Mouse (Mus musculus) hindbrain, embryonic 13.5 days (tissue): ENCODE data around the gene Cab39. TPM values are rescaled to one million over a fixed set of nuclear protein-coding genes. Genes with fewer than 3 reads are reported as not detected.

Experiments
- ATAC-seq: fragments of 200-750 bp; cut with Nextera tagmentation; 2 replicates; pipeline ENCODE4 v1.8.0; 2017; ENCODE audit warnings: moderate TSS enrichment; ENCODE audit not compliant: low FRiP score
- H3K27ac ChIP-seq: fragments of 300-500 bp; sonication (generic); 2 replicates; pipeline ENCODE4 v1.5.1; 2015; ENCODE audit warnings: inconsistent platforms, mild to moderate bottlenecking, moderate library complexity
- H3K27me3 ChIP-seq: fragments of 300-500 bp; sonication (generic); 2 replicates; pipeline ENCODE4 v1.6.1; 2015; ENCODE audit warnings: mild to moderate bottlenecking, inconsistent platforms
- H3K36me3 ChIP-seq: fragments of 300-500 bp; sonication (generic); 2 replicates; pipeline ENCODE4 v1.6.1; 2015; ENCODE audit warnings: mild to moderate bottlenecking, inconsistent platforms
- H3K4me1 ChIP-seq: fragments of 300-500 bp; sonication (generic); replicated peaks from 2 replicates; pipeline ENCODE4 v1.6.1; 2015; ENCODE audit warnings: inconsistent platforms
- H3K4me2 ChIP-seq: fragments of 300-500 bp; sonication (generic); 2 replicates; pipeline ENCODE4 v1.6.1; 2015; ENCODE audit warnings: inconsistent platforms, mild to moderate bottlenecking, moderate library complexity
- H3K4me3 ChIP-seq: fragments of 300-500 bp; sonication (generic); 2 replicates; pipeline ENCODE4 v1.5.1; 2015; ENCODE audit warnings: mild to moderate bottlenecking, inconsistent platforms
- H3K9ac ChIP-seq: fragments of 300-500 bp; sonication (generic); 2 replicates; pipeline ENCODE4 v1.6.1; 2015; ENCODE audit warnings: mild to moderate bottlenecking, inconsistent platforms
- H3K9me3 ChIP-seq: fragments of 300-500 bp; sonication (generic); 2 replicates; pipeline ENCODE4 v1.6.1; 2016; ENCODE audit warnings: inconsistent platforms
- WGBS: fragments of 180-500 bp; shearing (Covaris S2); methylation state at CpG from one replicate; pipeline ENCODE4 v1.1.7; 2015; 5-methylcytosine and 5-hydroxymethylcytosine counted together
- polyA plus RNA-seq: library from polyadenylated mRNA; unstranded; fragments of >200 nt; fragmentation: Nextera tagmentation; extraction: Ambion mirVana; gene quantifications from 2 replicates; pipeline ENCODE4 v1.2.1, GENCODE M21; 2015

The Cab39 gene
- polyA plus RNA-seq, result 49.6 and 52.8 TPM in 2 replicates

- peak within 1 kb of the TSS; percentile 98 for H3K9ac ChIP-seq
- peak; percentile 95 for ATAC-seq
- H3K27ac ChIP-seq, result peak within 1 kb of the TSS; percentile 96
- peaks cover 26% of the 10 kb centered on the region for H3K4me1 ChIP-seq
- peak within 1 kb of the TSS; percentile 77 for H3K4me2 ChIP-seq
- H3K4me3 ChIP-seq, result peak within 1 kb of the TSS; percentile 99
- H3K36me3 ChIP-seq, result no peaks in the 10 kb centered on the region
- no peaks in the 10 kb centered on the region for H3K9me3 ChIP-seq
- no peaks in the 10 kb centered on the region for H3K27me3 ChIP-seq
- WGBS, result under 1% methylated on average over 88 of the region's 118 CpGs
These were observed at the start of gene Cab39 for GRCm38 (mm10) chr1:85793208-85794105. TSS of gene Cab39 (plus strand) at chr1:85793441.

GRCm38 (mm10) chr1:85744539-85744938 lies 48.7 kb upstream of the Cab39 start:
- Histone ChIP-seq H3K9me3 (no peaks in the 10 kb centered on the region), H3K36me3 (no peaks in the 10 kb centered on the region), H3K4me1 (peaks cover 14% of the 10 kb centered on the region; the same call in 1 of the 2 replicates), H3K4me3 (no peak overlapping the region), H3K9ac (no peak overlapping the region), H3K27me3 (no peaks in the 10 kb centered on the region), H3K4me2 (no peak overlapping the region), H3K27ac (no peak overlapping the region)
- ATAC-seq, result no peak
- WGBS, result 95% methylated on average over 3 of the region's 3 CpGs

- Histone ChIP-seq H3K9ac (no peak overlapping the region), H3K4me3 (no peak overlapping the region), H3K27ac (no peak overlapping the region), H3K4me2 (no peak overlapping the region), H3K4me1 (peaks cover 20% of the 10 kb centered on the region), H3K27me3 (no peaks in the 10 kb centered on the region), H3K9me3 (no peaks in the 10 kb centered on the region), H3K36me3 (no peaks in the 10 kb centered on the region)
- 96% methylated on average over 5 of the region's 5 CpGs for WGBS
- no peak for ATAC-seq
These were observed 46.7 kb upstream of the Cab39 start for GRCm38 (mm10) chr1:85746511-85746910.

- Histone ChIP-seq H3K27me3 (no peaks in the 10 kb centered on the region), H3K4me3 (no peak overlapping the region), H3K27ac (no peak overlapping the region), H3K9me3 (no peaks in the 10 kb centered on the region), H3K4me2 (no peak overlapping the region), H3K4me1 (peaks cover 7% of the 10 kb centered on the region), H3K36me3 (no peaks in the 10 kb centered on the region), H3K9ac (no peak overlapping the region)
- ATAC-seq, result no peak
- WGBS, result 54% methylated on average over 2 of the region's 2 CpGs
These were observed 43.4 kb upstream of the Cab39 start for GRCm38 (mm10) chr1:85749829-85750228.

GRCm38 (mm10) chr1:85750650-85751049 lies 42.6 kb upstream of the Cab39 start:
- Histone ChIP-seq H3K9me3 (no peaks in the 10 kb centered on the region), H3K4me1 (peaks cover 7% of the 10 kb centered on the region), H3K27me3 (no peaks in the 10 kb centered on the region), H3K36me3 (no peaks in the 10 kb centered on the region), H3K9ac (no peak overlapping the region), H3K27ac (no peak overlapping the region), H3K4me3 (no peak overlapping the region), H3K4me2 (no peak overlapping the region)
- ATAC-seq, result no peak
- WGBS, result 89% methylated on average over 4 of the region's 4 CpGs

GRCm38 (mm10) chr1:85751494-85751893 lies 41.7 kb upstream of the Cab39 start:
- H3K4me3 ChIP-seq, result no peak overlapping the region
- no peaks in the 10 kb centered on the region for H3K9me3 ChIP-seq
- no peak overlapping the region for H3K4me2 ChIP-seq
- 65% methylated on average over 6 of the region's 6 CpGs for WGBS
- ATAC-seq, result no peak
- no peaks in the 10 kb centered on the region for H3K27me3 ChIP-seq
- H3K27ac ChIP-seq, result no peak overlapping the region
- peaks cover 7% of the 10 kb centered on the region for H3K4me1 ChIP-seq
- no peaks in the 10 kb centered on the region for H3K36me3 ChIP-seq
- H3K9ac ChIP-seq, result no peak overlapping the region

- H3K27ac ChIP-seq, result no peak overlapping the region
- WGBS, result 86% methylated on average over 11 of the region's 11 CpGs
These were observed 41.1 kb upstream of the Cab39 start for GRCm38 (mm10) chr1:85751932-85752680.

GRCm38 (mm10) chr1:85757531-85758230 lies 35.6 kb upstream of the Cab39 start:
- Histone ChIP-seq H3K27me3 (no peaks in the 10 kb centered on the region), H3K4me3 (no peak overlapping the region), H3K4me1 (peaks cover 7% of the 10 kb centered on the region; the same call in 1 of the 2 replicates), H3K27ac (no peak overlapping the region), H3K36me3 (no peaks in the 10 kb centered on the region), H3K4me2 (no peak overlapping the region), H3K9me3 (no peaks in the 10 kb centered on the region), H3K9ac (no peak overlapping the region)
- ATAC-seq, result no peak
- WGBS, result 82% methylated on average over 6 of the region's 6 CpGs

More at GRCm38 (mm10) chr1:85751932-85752680, 41.1 kb upstream of the Cab39 start:
- Histone ChIP-seq H3K4me2 (no peak overlapping the region), H3K36me3 (no peaks in the 10 kb centered on the region), H3K4me1 (peaks cover 7% of the 10 kb centered on the region), H3K27me3 (no peaks in the 10 kb centered on the region), H3K4me3 (no peak overlapping the region), H3K9ac (no peak overlapping the region), H3K9me3 (no peaks in the 10 kb centered on the region)
- ATAC-seq, result no peak

GRCm38 (mm10) chr1:85758231-85758968 lies 34.8 kb upstream of the Cab39 start:
- Histone ChIP-seq H3K9me3 (no peaks in the 10 kb centered on the region), H3K27ac (no peak overlapping the region), H3K4me3 (no peak overlapping the region), H3K9ac (no peak overlapping the region), H3K36me3 (no peaks in the 10 kb centered on the region), H3K4me2 (no peak overlapping the region), H3K27me3 (no peaks in the 10 kb centered on the region), H3K4me1 (peaks cover 7% of the 10 kb centered on the region; the same call in 1 of the 2 replicates)
- ATAC-seq, result no peak
- 30% methylated on average over 14 of the region's 14 CpGs for WGBS

GRCm38 (mm10) chr1:85758969-85759293 lies 34.3 kb upstream of the Cab39 start:
- Histone ChIP-seq H3K4me1 (peaks cover 7% of the 10 kb centered on the region; the same call in 1 of the 2 replicates), H3K9ac (no peak overlapping the region), H3K4me2 (no peak overlapping the region), H3K9me3 (no peaks in the 10 kb centered on the region), H3K4me3 (no peak overlapping the region), H3K27me3 (no peaks in the 10 kb centered on the region), H3K36me3 (no peaks in the 10 kb centered on the region), H3K27ac (no peak overlapping the region)
- 11% methylated on average over 1 of the region's 1 CpGs for WGBS
- ATAC-seq, result no peak

GRCm38 (mm10) chr1:85761665-85762064 lies 31.6 kb upstream of the Cab39 start:
- no peak overlapping the region for H3K27ac ChIP-seq
- H3K9me3 ChIP-seq, result no peaks in the 10 kb centered on the region
- 87% methylated on average over 4 of the region's 4 CpGs for WGBS
- H3K9ac ChIP-seq, result no peak overlapping the region
- no peak for ATAC-seq
- no peaks in the 10 kb centered on the region for H3K36me3 ChIP-seq
- H3K4me3 ChIP-seq, result no peak overlapping the region
- no peak overlapping the region for H3K4me2 ChIP-seq
- peaks cover 7% of the 10 kb centered on the region; the same call in 1 of the 2 replicates for H3K4me1 ChIP-seq
- no peaks in the 10 kb centered on the region for H3K27me3 ChIP-seq
